22 mouse cellular contexts compared by ENCODE assay signal in the genomic region with DNA sequence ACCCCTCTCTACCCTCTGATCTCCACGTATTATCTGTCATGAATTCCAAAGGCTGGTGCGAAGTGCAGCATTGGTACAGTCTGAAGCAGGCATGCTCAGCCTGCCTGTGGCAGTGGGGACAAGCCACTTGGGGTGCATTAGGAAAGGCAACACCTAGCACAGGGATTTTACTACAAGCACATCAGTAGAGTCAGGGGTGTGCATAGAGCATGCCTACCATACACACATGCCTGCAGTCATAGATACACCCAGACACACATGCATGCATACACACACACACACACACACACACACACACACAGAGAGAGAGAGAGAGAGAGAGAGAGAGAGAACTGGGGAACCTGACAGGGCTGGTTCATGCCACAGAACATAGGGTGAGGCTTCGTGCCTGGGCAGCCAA. TPM values are rescaled to one million over a fixed set of nuclear protein-coding genes. Genes with fewer than 3 reads are reported as not detected.
DNase-seq lines count a peak whose midpoint lies in the region; ATAC-seq and TF ChIP-seq lines count a peak whose summit lies in the region.
"Had no signal": no experiment of that assay in that cellular context is flagged by ENCODE, and none has a peak within 500 bp of the region (broad histone marks: within the 10 kb centered on the region; RNA-seq: fewer than 3 reads in every experiment).

No protein-coding gene starts in this region.

- no peaks in the 10 kb centered on the region for H3K9me3 ChIP-seq in heart, embryonic 14.5 days (ENCODE audit: control insufficient read depth, low read length)
- no peaks in the 10 kb centered on the region for H3K9me3 ChIP-seq in limb, embryonic 15.5 days
- no peaks in the 10 kb centered on the region for H3K9me3 ChIP-seq in limb, embryonic 10.5 days (replicated peaks)
- H3K9me3 ChIP-seq in intestine, postnatal 0 days (ENCODE audit: control insufficient read depth) = no peaks in the 10 kb centered on the region
- no peaks in the 10 kb centered on the region for H3K9me3 ChIP-seq in stomach, embryonic 16.5 days (replicated peaks; ENCODE audit: control insufficient read depth, low read length)
- H3K9me3 ChIP-seq: embryonic facial prominence, embryonic 13.5 days; liver, embryonic 15.5 days; lung, embryonic 15.5 days; midbrain, embryonic 15.5 days had no signal

- peak overlapping the region; percentile 44; the same call in 1 of the 2 replicates for H3K9ac ChIP-seq in heart, embryonic 14.5 days (ENCODE audit: low read length)
- H3K9ac ChIP-seq in limb, embryonic 15.5 days = no peak overlapping the region
- no peak overlapping the region for H3K9ac ChIP-seq in intestine, postnatal 0 days (ENCODE audit: low read depth, low read length)
- 0 out of 2 replicates have a peak overlapping the region, but pooled peaks have one; percentile 41 for H3K9ac ChIP-seq in stomach, embryonic 16.5 days (ENCODE audit: low read length)
- H3K9ac ChIP-seq: embryonic facial prominence, embryonic 13.5 days; liver, embryonic 15.5 days; lung, embryonic 15.5 days; midbrain, embryonic 15.5 days had no signal

- ATAC-seq in heart, embryonic 14.5 days (ENCODE audit: insufficient number of reproducible peaks, insufficient read depth, low FRiP score, low read depth) = no peak
- peak; percentile 44; the same call in 1 of the 2 replicates for ATAC-seq in limb, embryonic 15.5 days (ENCODE audit: insufficient number of reproducible peaks, low FRiP score, low TSS enrichment, low read depth)
- ATAC-seq in intestine, postnatal 0 days = peak; percentile 17
- peak; percentile 48 for ATAC-seq in stomach, embryonic 16.5 days (ENCODE audit: insufficient read depth, low FRiP score)
- ATAC-seq: midbrain, embryonic 15.5 days had no signal

- H3K27ac ChIP-seq in heart, embryonic 14.5 days (replicated peaks in 1 of 2; ENCODE audit: control insufficient read depth in 1 of 2, insufficient read depth in 1 of 2, low read depth in 2 of 2, low read length in 2 of 2) = peak overlapping the region; percentile 74 to 85
- peak overlapping the region; percentile 77; the same call in 1 of the 2 replicates for H3K27ac ChIP-seq in limb, embryonic 15.5 days
- H3K27ac ChIP-seq in limb, embryonic 10.5 days = no peak overlapping the region
- H3K27ac ChIP-seq in intestine, postnatal 0 days (ENCODE audit: low read depth, low read length) = peak overlapping the region; percentile 89
- peak overlapping the region; percentile 95 for H3K27ac ChIP-seq in stomach, embryonic 16.5 days (ENCODE audit: low read length)
- H3K27ac ChIP-seq: embryonic facial prominence, embryonic 13.5 days; gastrocnemius, adult 2 months; left cerebral cortex, adult 2 months; liver, embryonic 15.5 days; lung, embryonic 15.5 days; macrophage; midbrain, embryonic 15.5 days had no signal

- no peak for TF ChIP-seq CTCF in intestine, postnatal 0 days (IDR thresholded peaks at IDR 0.05; ENCODE audit: low read depth)

- WGBS in heart, embryonic 14.5 days = 31% methylated on average over 3 of the region's 3 CpGs
- WGBS in limb, embryonic 15.5 days = 65% methylated on average over 3 of the region's 3 CpGs
- 82% methylated on average over 3 of the region's 3 CpGs for WGBS in limb, embryonic 10.5 days
- 27% methylated on average over 3 of the region's 3 CpGs for WGBS in intestine, postnatal 0 days
- 64% methylated on average over 3 of the region's 3 CpGs for WGBS in stomach, embryonic 16.5 days

- no peak overlapping the region for H3K4me3 ChIP-seq in heart, embryonic 14.5 days (ENCODE audit: control insufficient read depth in 1 of 2, insufficient read depth in 1 of 2, low read depth in 1 of 2, low read length in 2 of 2)
- no peak overlapping the region for H3K4me3 ChIP-seq in limb, embryonic 15.5 days
- H3K4me3 ChIP-seq in limb, embryonic 10.5 days = no peak overlapping the region
- H3K4me3 ChIP-seq in intestine, postnatal 0 days (ENCODE audit: low read depth, low read length) = no peak overlapping the region
- H3K4me3 ChIP-seq in stomach, embryonic 16.5 days (replicated peaks; ENCODE audit: low read length) = no peak overlapping the region
- H3K4me3 ChIP-seq: embryonic facial prominence, embryonic 13.5 days; gastrocnemius, adult 2 months; left cerebral cortex, adult 2 months; liver, embryonic 15.5 days; lung, embryonic 15.5 days; midbrain, embryonic 15.5 days had no signal

- DNase-seq in heart, postnatal 4 days = no peak
- DNase-seq in limb, embryonic 10.5 days (ENCODE audit: low spot score) = no peak
- DNase-seq in urinary bladder, postnatal 25 days (ENCODE audit: low spot score) = no peak
- DNase-seq in natural killer cell, adult 2 months (ENCODE audit: low spot score in 2 of 2) = no peak
- DNase-seq: adrenal gland, adult 2 months; cerebellum, adult 11-12 months; cerebellum, postnatal 10 days; gastrocnemius, adult 2 months; kidney, postnatal 4 days; liver had no signal

- peaks cover 44% of the 10 kb centered on the region for H3K36me3 ChIP-seq in heart, embryonic 14.5 days (ENCODE audit: control insufficient read depth, insufficient read depth, low read length)
- H3K36me3 ChIP-seq in limb, embryonic 15.5 days = no peaks in the 10 kb centered on the region
- no peaks in the 10 kb centered on the region for H3K36me3 ChIP-seq in limb, embryonic 10.5 days
- H3K36me3 ChIP-seq in intestine, postnatal 0 days (ENCODE audit: control insufficient read depth, insufficient read depth) = no peaks in the 10 kb centered on the region
- no peaks in the 10 kb centered on the region for H3K36me3 ChIP-seq in stomach, embryonic 16.5 days (ENCODE audit: control insufficient read depth, insufficient read depth, low read length)
- H3K36me3 ChIP-seq: embryonic facial prominence, embryonic 13.5 days; liver, embryonic 15.5 days; lung, embryonic 15.5 days; midbrain, embryonic 15.5 days had no signal

- no peak overlapping the region for H3K4me2 ChIP-seq in heart, embryonic 14.5 days (ENCODE audit: low read length)
- no peak overlapping the region for H3K4me2 ChIP-seq in limb, embryonic 15.5 days
- peak overlapping the region; percentile 39 for H3K4me2 ChIP-seq in intestine, postnatal 0 days (replicated peaks; ENCODE audit: low read depth)
- no peak overlapping the region; the same call in 1 of the 2 replicates for H3K4me2 ChIP-seq in stomach, embryonic 16.5 days (ENCODE audit: low read depth, low read length)
- H3K4me2 ChIP-seq: embryonic facial prominence, embryonic 13.5 days; liver, embryonic 15.5 days; lung, embryonic 15.5 days; midbrain, embryonic 15.5 days had no signal

- H3K27me3 ChIP-seq in heart, embryonic 14.5 days (ENCODE audit: control insufficient read depth, insufficient read depth, low read length) = no peaks in the 10 kb centered on the region
- peaks cover 14% of the 10 kb centered on the region for H3K27me3 ChIP-seq in limb, embryonic 15.5 days
- peaks cover 24% of the 10 kb centered on the region for H3K27me3 ChIP-seq in limb, embryonic 10.5 days (ENCODE audit: low read depth, poor library complexity, severe bottlenecking)
- no peaks in the 10 kb centered on the region for H3K27me3 ChIP-seq in intestine, postnatal 0 days (replicated peaks; ENCODE audit: control insufficient read depth, insufficient read depth, low read length)
- H3K27me3 ChIP-seq in stomach, embryonic 16.5 days (ENCODE audit: control insufficient read depth, insufficient read depth, low read length) = no peaks in the 10 kb centered on the region

- peaks cover 22 to 40% of the 10 kb centered on the region in 2 experiments for H3K4me1 ChIP-seq in heart, embryonic 14.5 days (ENCODE audit: control insufficient read depth in 2 of 2, insufficient read depth in 2 of 2, low read length in 2 of 2)
- H3K4me1 ChIP-seq in limb, embryonic 15.5 days = 0 out of 2 replicates have a peak, but pooled peaks cover 9% of the 10 kb centered on the region
- H3K4me1 ChIP-seq in limb, embryonic 10.5 days = peaks cover 28% of the 10 kb centered on the region
- H3K4me1 ChIP-seq in intestine, postnatal 0 days (replicated peaks; ENCODE audit: control insufficient read depth, insufficient read depth, low read length) = peaks cover 30% of the 10 kb centered on the region; the same call in 1 of the 2 replicates
- H3K4me1 ChIP-seq in stomach, embryonic 16.5 days (ENCODE audit: control insufficient read depth, insufficient read depth, low read length) = peaks cover 17% of the 10 kb centered on the region; the same call in 1 of the 2 replicates
- H3K4me1 ChIP-seq: liver, embryonic 15.5 days; midbrain, embryonic 15.5 days had no signal

RNA-seq across cellular contexts. Expression of a gene that starts 6.2 kb away (rescaled TPM):
- 3.1 and 4.8 TPM in 2 replicates for polyA plus RNA-seq in heart, embryonic 14.5 days (2014; fragmentation: Nextera tagmentation; extraction: Ambion mirVana)
- total RNA-seq in heart, postnatal 4 days (2021) = 10 to 100 TPM in 1 of 2 experiments, 1 to 10 TPM in 1; 7.3 to 10.3 TPM
- polyA plus RNA-seq in limb, embryonic 15.5 days (2015; fragmentation: Nextera tagmentation; extraction: Ambion mirVana) = 63.8 and 67.8 TPM in 2 replicates
- polyA plus RNA-seq in limb, embryonic 10.5 days (2016; fragmentation: Nextera tagmentation; extraction: Ambion mirVana) = 5.1 and 6.0 TPM in 2 replicates
- 208 and 224 TPM in 2 replicates for polyA plus RNA-seq in intestine, postnatal 0 days (2015; fragmentation: Nextera tagmentation; extraction: Ambion mirVana)
- 109 and 142 TPM in 2 replicates for polyA plus RNA-seq in stomach, embryonic 16.5 days (2015; fragmentation: Nextera tagmentation; extraction: Ambion mirVana)
- total RNA-seq: gastrocnemius, adult 2 months; MEL had no signal

RNA-seq across cellular contexts. Expression of a gene that starts 23.9 kb away (rescaled TPM):
- 7,347 and 7,875 TPM in 2 replicates for polyA plus RNA-seq in heart, embryonic 14.5 days (2014; fragmentation: Nextera tagmentation; extraction: Ambion mirVana)
- 1,000 to 10,000 TPM; 6,684 to 7,230 TPM for total RNA-seq in heart, postnatal 4 days (2021)
- 87.0 and 226 TPM in 2 replicates for polyA plus RNA-seq in limb, embryonic 15.5 days (2015; fragmentation: Nextera tagmentation; extraction: Ambion mirVana)
- 2.1 and 4.0 TPM in 2 replicates for polyA plus RNA-seq in limb, embryonic 10.5 days (2016; fragmentation: Nextera tagmentation; extraction: Ambion mirVana)
- 56.8 and 73.9 TPM in 2 replicates for polyA plus RNA-seq in intestine, postnatal 0 days (2015; fragmentation: Nextera tagmentation; extraction: Ambion mirVana)
- 40.8 and 48.4 TPM in 2 replicates for polyA plus RNA-seq in stomach, embryonic 16.5 days (2015; fragmentation: Nextera tagmentation; extraction: Ambion mirVana)
- total RNA-seq: MEL had no signal
- polyA plus RNA-seq: macrophage had no signal

RNA-seq across cellular contexts. Expression of a gene that starts 33.0 kb away (rescaled TPM):
- 5,020 and 5,035 TPM in 2 replicates for polyA plus RNA-seq in heart, embryonic 14.5 days (2014; fragmentation: Nextera tagmentation; extraction: Ambion mirVana)
- total RNA-seq in heart, postnatal 4 days (2021) = 1,000 to 10,000 TPM; 2,021 to 2,289 TPM
- 231 and 577 TPM in 2 replicates for polyA plus RNA-seq in limb, embryonic 15.5 days (2015; fragmentation: Nextera tagmentation; extraction: Ambion mirVana)
- 8.3 and 12.7 TPM in 2 replicates for polyA plus RNA-seq in limb, embryonic 10.5 days (2016; fragmentation: Nextera tagmentation; extraction: Ambion mirVana)
- polyA plus RNA-seq in intestine, postnatal 0 days (2015; fragmentation: Nextera tagmentation; extraction: Ambion mirVana) = 3.1 and 4.1 TPM in 2 replicates
- polyA plus RNA-seq in stomach, embryonic 16.5 days (2015; fragmentation: Nextera tagmentation; extraction: Ambion mirVana) = 6.2 and 84.9 TPM in 2 replicates
- total RNA-seq: adrenal gland, adult 2 months; layer of hippocampus, postnatal 10 days; MEL had no signal
- polyA plus RNA-seq: macrophage had no signal

RNA-seq across cellular contexts. Expression of a gene that starts 46.3 kb away (rescaled TPM):
- polyA plus RNA-seq in heart, embryonic 14.5 days (2014; fragmentation: Nextera tagmentation; extraction: Ambion mirVana) = 72.4 and 77.2 TPM in 2 replicates
- 10 to 100 TPM; 40.7 to 43.8 TPM for total RNA-seq in heart, postnatal 4 days (2021)
- polyA plus RNA-seq in limb, embryonic 15.5 days (2015; fragmentation: Nextera tagmentation; extraction: Ambion mirVana) = 96.2 and 105 TPM in 2 replicates
- polyA plus RNA-seq in limb, embryonic 10.5 days (2016; fragmentation: Nextera tagmentation; extraction: Ambion mirVana) = 30.2 and 33.0 TPM in 2 replicates
- 22.0 and 22.5 TPM in 2 replicates for polyA plus RNA-seq in intestine, postnatal 0 days (2015; fragmentation: Nextera tagmentation; extraction: Ambion mirVana)
- 77.4 and 80.5 TPM in 2 replicates for polyA plus RNA-seq in stomach, embryonic 16.5 days (2015; fragmentation: Nextera tagmentation; extraction: Ambion mirVana)

Comparison
In these comparisons a context has a peak if more than half of its experiments do, and no peak if none do; other contexts are left out.
1. H3K9ac ChIP-seq: peak in heart, embryonic 14.5 days (single experiment) and stomach, embryonic 16.5 days (single experiment); none in limb, embryonic 15.5 days (single experiment) and intestine, postnatal 0 days (single experiment).
2. RNA of a gene that starts 23.9 kb away (polyA plus RNA-seq): 7,347 to 7,875 TPM in heart, embryonic 14.5 days; 87.0 to 226 TPM in limb, embryonic 15.5 days, 56.8 to 73.9 TPM in intestine, postnatal 0 days, 40.8 to 48.4 TPM in stomach, embryonic 16.5 days and 2.1 to 4.0 TPM in limb, embryonic 10.5 days; every median in the first group is over 10 times any median in the second.